Mouse (Mus musculus) embryonic fibroblast, embryonic 13.5 days (primary cell): ENCODE measurements around the gene Fancc. TPM values are rescaled to one million over a fixed set of nuclear protein-coding genes. Genes with fewer than 3 reads are reported as not detected.
A peak's percentile ranks its signal among the peaks of the same experiment; 100 is the strongest.
"Not testable (repeated sequence)": the region's sequence is repeated elsewhere in the genome, so short reads cannot be mapped to it uniquely, and the experiment has no call there.

Experiments
- H3K27ac ChIP-seq: 2 replicates; pipeline ENCODE4 v1.5.1; 2012; ENCODE audit warnings: low read length, control low read depth, inconsistent platforms; ENCODE audit not compliant: insufficient read depth
- H3K4me1 ChIP-seq: 2 replicates; pipeline ENCODE4 v1.6.1; 2011; ENCODE audit warnings: low read length; ENCODE audit not compliant: control insufficient read depth, insufficient read depth
- H3K4me3 ChIP-seq: 2 replicates; pipeline ENCODE4 v1.5.1; 2011; ENCODE audit warnings: mild to moderate bottlenecking, control low read depth, low read length; ENCODE audit not compliant: insufficient read depth
- CTCF ChIP-seq: IDR thresholded peaks from 2 replicates; pipeline ENCODE4 v1.5.1; 2011; ENCODE audit warnings: mild to moderate bottlenecking, control low read depth, low read length, moderate library complexity, borderline replicate concordance; ENCODE audit not compliant: insufficient read depth
- POLR2A ChIP-seq: IDR thresholded peaks from 2 replicates; pipeline ENCODE4 v1.6.1; 2011; ENCODE audit warnings: low read depth, mild to moderate bottlenecking, control low read depth, low read length, moderate library complexity
- polyA plus RNA-seq: library from polyadenylated mRNA; stranded (reverse); fragments of >200 nt; gene quantifications from 2 replicates; pipeline ENCODE4 v1.2.4, GENCODE M21; 2011; ENCODE audit warnings: low read depth; ENCODE audit not compliant: missing spikeins, insufficient read length

Fancc gene
- polyA plus RNA-seq, 1 experiment, result 9.3 TPM

DNA sequence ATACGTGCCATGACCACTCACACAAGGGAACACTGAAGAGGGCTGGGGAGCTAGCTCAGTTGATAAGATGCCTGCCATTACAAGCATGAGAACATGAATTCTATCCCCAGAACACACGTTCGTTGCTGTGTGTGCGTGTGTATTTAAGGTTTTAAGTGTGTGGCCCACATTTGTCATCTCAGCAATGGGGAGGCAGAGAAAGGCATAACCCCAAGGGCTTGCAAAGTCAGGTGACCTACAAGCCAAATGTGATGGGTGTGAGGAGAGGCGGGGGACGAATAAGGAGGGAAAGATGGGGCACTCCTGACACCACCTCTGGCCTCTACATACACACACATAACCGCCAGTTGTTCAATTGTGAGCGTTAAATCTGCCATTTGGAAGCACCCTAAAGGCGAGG lies 66.9 kb downstream of the Fancc start:
- no peak for TF ChIP-seq POLR2A
- no peak for TF ChIP-seq CTCF
- Histone ChIP-seq H3K4me1 (0 out of 2 replicates have a peak, but pooled peaks cover 2% of the 10 kb centered on the region), H3K27ac (no peak overlapping the region), H3K4me3 (peak overlapping the region; percentile 61; the same call in 1 of the 2 replicates)

- not testable (repeated sequence) for H3K4me1 ChIP-seq, H3K4me3 ChIP-seq, H3K27ac ChIP-seq
Observed at GRCm38 (mm10) chr13:63428211-63428610, 68.9 kb downstream of the Fancc start.

DNA sequence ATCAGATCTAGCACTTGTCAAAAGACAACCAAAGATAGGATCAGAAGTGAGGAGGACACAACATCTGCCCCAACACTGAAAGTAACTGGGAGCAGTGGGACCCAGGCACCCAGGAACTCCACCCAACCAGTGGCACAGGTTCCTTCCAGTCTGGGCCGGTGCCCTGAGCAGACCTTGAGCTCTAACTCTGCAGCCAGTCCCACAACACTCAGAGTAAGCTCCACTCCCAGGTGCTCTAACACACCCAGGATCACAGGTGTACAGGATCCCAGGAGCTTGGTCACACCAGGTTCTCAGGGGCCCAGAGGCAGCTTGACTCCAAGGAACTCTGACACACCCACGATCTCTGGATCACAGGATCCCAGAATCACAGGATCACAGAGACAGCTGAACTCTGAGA lies 74.0 kb downstream of the Fancc start:
- H3K4me3 ChIP-seq, result no peak overlapping the region
- H3K27ac ChIP-seq, result no peak overlapping the region
- no peaks in the 10 kb centered on the region for H3K4me1 ChIP-seq
- TF ChIP-seq POLR2A (no peak), CTCF (no peak)

GRCm38 (mm10) chr13:63421225-63421624 lies 75.9 kb downstream of the Fancc start:
- TF ChIP-seq CTCF, result no peak
- no peak for TF ChIP-seq POLR2A
- no peak overlapping the region for H3K4me3 ChIP-seq
- peak overlapping the region; percentile 50; the same call in 1 of the 2 replicates for H3K27ac ChIP-seq
- no peaks in the 10 kb centered on the region for H3K4me1 ChIP-seq

DNA sequence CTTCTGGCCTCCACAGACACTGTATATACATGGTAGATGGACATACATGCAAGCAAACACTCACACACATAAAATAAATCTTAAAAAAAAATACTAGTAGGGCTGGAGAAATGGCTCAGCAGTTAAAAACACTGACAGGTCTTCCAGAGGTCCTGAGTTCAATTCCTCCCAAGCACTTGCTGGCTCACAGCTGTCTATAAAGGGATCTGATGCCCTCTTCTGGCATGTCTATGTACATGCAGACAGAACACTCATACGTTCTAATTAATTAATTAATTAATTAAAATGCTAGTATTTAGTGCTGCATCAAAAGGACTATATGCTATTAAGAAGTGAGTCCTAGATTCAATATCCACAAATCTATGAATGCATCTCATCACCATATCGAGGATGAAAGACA lies 78.9 kb downstream of the Fancc start:
- H3K4me1 ChIP-seq, result no peaks in the 10 kb centered on the region
- TF ChIP-seq POLR2A, result no peak
- no peak for TF ChIP-seq CTCF
- H3K27ac ChIP-seq, result no peak overlapping the region
- H3K4me3 ChIP-seq, result no peak overlapping the region

DNA sequence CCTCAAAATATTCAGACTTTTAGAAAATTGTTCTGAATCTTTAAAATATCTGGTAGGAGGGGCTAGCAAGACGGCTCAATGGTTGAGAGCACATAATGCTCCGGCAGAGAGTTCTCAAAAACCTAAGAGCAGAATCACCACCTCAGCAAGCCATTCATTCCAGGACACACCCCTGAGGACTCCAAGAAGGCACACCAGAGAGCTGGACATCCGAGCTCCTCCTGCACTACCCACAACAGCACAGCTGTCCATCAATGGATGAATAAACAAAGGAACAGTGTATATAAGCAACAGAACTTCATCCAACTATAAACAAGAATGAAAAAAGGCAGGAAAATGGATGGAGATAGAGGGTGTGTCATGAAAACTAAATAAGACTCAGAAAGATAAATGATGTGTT lies 80.3 kb downstream of the Fancc start:
- no peak for TF ChIP-seq CTCF
- TF ChIP-seq POLR2A, result no peak
- Histone ChIP-seq H3K4me1 (no peaks in the 10 kb centered on the region), H3K27ac (no peak overlapping the region), H3K4me3 (no peak overlapping the region)

- no peak overlapping the region for H3K27ac ChIP-seq
- no peak for TF ChIP-seq POLR2A
- TF ChIP-seq CTCF, result no peak
- no peaks in the 10 kb centered on the region for H3K4me1 ChIP-seq
- H3K4me3 ChIP-seq, result no peak overlapping the region
Observed at GRCm38 (mm10) chr13:63412662-63413061, 84.4 kb downstream of the Fancc start.

- H3K27ac ChIP-seq, result no peak overlapping the region
- no peaks in the 10 kb centered on the region for H3K4me1 ChIP-seq
- no peak overlapping the region for H3K4me3 ChIP-seq
Observed at GRCm38 (mm10) chr13:63411310-63412022, 85.6 kb downstream of the Fancc start.

GRCm38 (mm10) chr13:63410578-63411298 lies 86.3 kb downstream of the Fancc start:
- Histone ChIP-seq H3K27ac (no peak overlapping the region), H3K4me1 (no peaks in the 10 kb centered on the region), H3K4me3 (no peak overlapping the region)
- no peak for TF ChIP-seq CTCF
- TF ChIP-seq POLR2A, result no peak

More at GRCm38 (mm10) chr13:63411310-63412022, 85.6 kb downstream of the Fancc start:
- no peak for TF ChIP-seq POLR2A
- no peak for TF ChIP-seq CTCF

DNA sequence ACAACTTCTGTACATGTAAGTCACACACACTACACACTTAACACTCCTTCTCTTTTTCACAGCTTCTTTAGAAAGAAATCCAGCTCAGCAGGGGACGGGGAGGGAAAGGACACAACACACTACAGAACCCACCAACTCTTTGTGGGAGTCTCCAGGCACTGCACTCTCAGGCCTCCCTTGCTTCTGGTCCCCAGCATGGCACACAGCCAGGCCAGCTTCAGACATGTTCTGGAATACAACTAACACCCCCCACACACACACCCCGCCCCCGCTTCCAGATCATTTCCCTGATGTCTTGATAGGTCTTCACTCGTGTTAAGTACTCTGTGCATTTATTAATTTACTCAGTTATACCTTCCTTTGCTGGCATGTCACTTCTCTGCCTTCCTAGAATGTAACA lies 91.9 kb downstream of the Fancc start:
- H3K27ac ChIP-seq, result no peak overlapping the region
- TF ChIP-seq CTCF, result no peak
- no peak for TF ChIP-seq POLR2A
- H3K4me3 ChIP-seq, result no peak overlapping the region

More for the DNA sequence above, 91.9 kb downstream of the Fancc start:
- H3K4me1 ChIP-seq, result no peaks in the 10 kb centered on the region
